Mouse (Mus musculus): ENCODE data around the gene Ahcyl1.

- TF ChIP-seq CTCF (conservative IDR thresholded peaks at IDR 0.05 in 1 of 2, IDR thresholded peaks at IDR 0.05 in 1 of 2; ENCODE audit: low read depth in 2 of 2, low read length in 2 of 2): no peak
- TF ChIP-seq CHD2 (IDR thresholded peaks at IDR 0.05; ENCODE audit: low read length): peak; percentile 44; the same call in 1 of the 2 replicates
- TF ChIP-seq POLR2A (IDR thresholded peaks at IDR 0.05; ENCODE audit: low read depth, low read length): 0 out of 2 replicates have a peak, but pooled peaks have one; percentile 23
- TF ChIP-seq GABPA (IDR thresholded peaks at IDR 0.05; ENCODE audit: insufficient replicate concordance, low read depth, low read length): no peak
- no peak for TF ChIP-seq CHD1 (IDR thresholded peaks at IDR 0.05; ENCODE audit: low read depth, low read length)
- no peak for TF ChIP-seq ZKSCAN1 (IDR thresholded peaks at IDR 0.05; ENCODE audit: borderline replicate concordance, low read depth, low read length)
- no peak for TF ChIP-seq HCFC1 (IDR thresholded peaks at IDR 0.05; ENCODE audit: low read depth, low read length)
- TF ChIP-seq ELF1 (IDR thresholded peaks at IDR 0.05; ENCODE audit: low read depth, low read length): 0 out of 2 replicates have a peak, but pooled peaks have one; percentile 27
- TF ChIP-seq MAZ (IDR thresholded peaks at IDR 0.05; ENCODE audit: low read depth, low read length): no peak
- TF ChIP-seq ZC3H11A (IDR thresholded peaks at IDR 0.05; ENCODE audit: low read depth, low read length): no peak
- no peak for TF ChIP-seq NRF1 (IDR thresholded peaks at IDR 0.05; ENCODE audit: low read depth, low read length)
- no peak for TF ChIP-seq ZNF384 (IDR thresholded peaks at IDR 0.05; ENCODE audit: low read depth, low read length)
- TF ChIP-seq E2F4 (IDR thresholded peaks at IDR 0.05; ENCODE audit: insufficient replicate concordance, low read depth, low read length): no peak
Measured at GRCm38 (mm10) chr3:107630682-107631522, 65.5 kb downstream of the Ahcyl1 start, which contains the start of gene Gm10961.
